Mouse (Mus musculus) cortical plate, adult 2 months (tissue): ENCODE results near the gene Ngb.

ENCODE experiments used
- CTCF ChIP-seq: fragments of 200-500 bp; IDR thresholded peaks from 2 replicates; pipeline ENCODE4 v1.5.1; 2011; ENCODE audit warnings: mild to moderate bottlenecking, control low read depth, low read length; ENCODE audit not compliant: insufficient read depth; ENCODE audit errors: extremely low read depth
- POLR2A ChIP-seq: fragments of 200-500 bp; IDR thresholded peaks from 2 replicates; pipeline ENCODE4 v1.6.1; 2011; ENCODE audit warnings: mild to moderate bottlenecking, low read length, control low read depth; ENCODE audit not compliant: insufficient read depth; ENCODE audit errors: extremely low read depth

- TF ChIP-seq CTCF (no peak), POLR2A (no peak)
Measured at GRCm38 (mm10) chr12:87047536-87047935, 54.8 kb downstream of the Ngb start.
